In genomic region chr10:42263701-42264100, GRCm38 (mm10) we compare ENCODE assay signal across 17 mouse cellular contexts. TPM values are rescaled to one million over a fixed set of nuclear protein-coding genes. Genes with fewer than 3 reads are reported as not detected.
DNase-seq lines count a peak whose midpoint lies in the region; ATAC-seq and TF ChIP-seq lines count a peak whose summit lies in the region.
"Had no signal": no experiment of that assay in that cellular context is flagged by ENCODE, and none has a peak within 500 bp of the region (broad histone marks: within the 10 kb centered on the region; RNA-seq: fewer than 3 reads in every experiment).

No protein-coding gene starts in this region.

- peak overlapping the region; percentile 81 for H3K4me2 ChIP-seq in liver, embryonic 14.5 days (ENCODE audit: low read depth)
- H3K4me2 ChIP-seq in liver, postnatal 0 days (ENCODE audit: low read depth, low read length): peak overlapping the region; percentile 29; the same call in 1 of the 2 replicates
- H3K4me2 ChIP-seq: embryonic facial prominence, embryonic 13.5 days; forebrain, embryonic 15.5 days; heart, embryonic 15.5 days; hindbrain, embryonic 13.5 days had no signal

- H3K9me3 ChIP-seq in liver, embryonic 14.5 days (ENCODE audit: control insufficient read depth, low read length): peaks cover 13% of the 10 kb centered on the region
- H3K9me3 ChIP-seq in liver, postnatal 0 days (ENCODE audit: low read length): no peaks in the 10 kb centered on the region
- H3K9me3 ChIP-seq: embryonic facial prominence, embryonic 13.5 days; forebrain, embryonic 10.5 days; forebrain, embryonic 15.5 days; heart, embryonic 15.5 days; hindbrain, embryonic 13.5 days had no signal

- TF ChIP-seq EP300 in liver, embryonic 14.5 days (IDR thresholded peaks at IDR 0.05; ENCODE audit: low read depth): no peak
- TF ChIP-seq EP300 in liver, postnatal 0 days (IDR thresholded peaks at IDR 0.05; ENCODE audit: low read depth): no peak

- H3K27ac ChIP-seq in gastrocnemius, adult 2 months: peak overlapping the region; percentile 74
- H3K27ac ChIP-seq in liver, embryonic 14.5 days: peak overlapping the region; percentile 98
- H3K27ac ChIP-seq in liver, postnatal 0 days (ENCODE audit: low read depth): 0 out of 2 replicates have a peak overlapping the region, but pooled peaks have one; percentile 16
- no peak overlapping the region for H3K27ac ChIP-seq in thymus, adult 2 months (ENCODE audit: control insufficient read depth, insufficient read depth, low read length)
- H3K27ac ChIP-seq: embryonic facial prominence, embryonic 13.5 days; forebrain, embryonic 10.5 days; forebrain, embryonic 15.5 days; heart, embryonic 15.5 days; hindbrain, embryonic 13.5 days; hindbrain, postnatal 0 days had no signal

- no peak for TF ChIP-seq CTCF in gastrocnemius, adult 2 months (IDR thresholded peaks at IDR 0.05)
- TF ChIP-seq CTCF in liver, embryonic 14.5 days (IDR thresholded peaks at IDR 0.05; ENCODE audit: low read depth): no peak
- no peak for TF ChIP-seq CTCF in liver, postnatal 0 days (IDR thresholded peaks at IDR 0.05; ENCODE audit: low read depth)
- TF ChIP-seq CTCF in thymus, adult 2 months (IDR thresholded peaks at IDR 0.05; ENCODE audit: borderline replicate concordance, control insufficient read depth, extremely low read depth, insufficient read depth, low read length, poor library complexity): no peak

- WGBS in liver, embryonic 14.5 days (ENCODE audit: insufficient replicate concordance): 76% methylated on average over 8 of the region's 8 CpGs
- WGBS in liver, postnatal 0 days (ENCODE audit: insufficient replicate concordance): 77% methylated on average over 8 of the region's 8 CpGs
- 92% methylated on average over 8 of the region's 8 CpGs for WGBS in thymus, adult 2 months

- TF ChIP-seq POLR2A in thymus, adult 2 months (IDR thresholded peaks at IDR 0.05; ENCODE audit: control insufficient read depth, extremely low read depth, insufficient read depth, low read length, poor library complexity): no peak

- H3K4me1 ChIP-seq in liver, embryonic 14.5 days (replicated peaks; ENCODE audit: control insufficient read depth in 2 of 2, insufficient read depth in 2 of 2, low read length in 1 of 2): peaks cover 79 to 81% of the 10 kb centered on the region in 2 experiments
- peaks cover 77% of the 10 kb centered on the region for H3K4me1 ChIP-seq in liver, postnatal 0 days (ENCODE audit: insufficient read depth)
- H3K4me1 ChIP-seq in thymus, adult 2 months (replicated peaks; ENCODE audit: control insufficient read depth, insufficient read depth, low read length): peaks cover 10% of the 10 kb centered on the region
- H3K4me1 ChIP-seq: forebrain, embryonic 10.5 days; hindbrain, embryonic 13.5 days had no signal

- intact Hi-C loops in gastrocnemius, adult 2 months (cut with DNase I): loop anchor here (2.0 kb wide), 1 partner anchor 13 kb away; no protein-coding TSS in a partner anchor

- peak overlapping the region; percentile 61 for H3K9ac ChIP-seq in liver, embryonic 14.5 days (replicated peaks)
- no peak overlapping the region for H3K9ac ChIP-seq in liver, postnatal 0 days (replicated peaks)
- H3K9ac ChIP-seq: embryonic facial prominence, embryonic 13.5 days; forebrain, embryonic 15.5 days; heart, embryonic 15.5 days; hindbrain, embryonic 13.5 days had no signal

- ATAC-seq in liver, embryonic 14.5 days (ENCODE audit: insufficient read depth): no peak
- ATAC-seq in liver, postnatal 0 days: no peak
- ATAC-seq: forebrain, embryonic 15.5 days; hindbrain, postnatal 0 days had no signal

- H3K36me3 ChIP-seq in liver, embryonic 14.5 days (replicated peaks; ENCODE audit: control insufficient read depth, insufficient read depth, low read depth): peaks cover 85% of the 10 kb centered on the region
- peaks cover 83% of the 10 kb centered on the region for H3K36me3 ChIP-seq in liver, postnatal 0 days (replicated peaks; ENCODE audit: insufficient read depth, low read length)
- peaks cover 14% of the 10 kb centered on the region for H3K36me3 ChIP-seq in thymus, adult 2 months (ENCODE audit: control insufficient read depth, insufficient read depth, low read length)

- no peak for DNase-seq in gastrocnemius, adult 2 months
- no peak for DNase-seq in gastrocnemius, postnatal 25 days
- peak; percentile 52 for DNase-seq in lung, postnatal 36 days
- no peak for DNase-seq in lung, postnatal 25 days (ENCODE audit: low spot score)
- no peak for DNase-seq in liver, embryonic 14.5 days (ENCODE audit: low read depth in 3 of 3, low spot score in 3 of 3)
- DNase-seq in liver, postnatal 0 days: no peak
- DNase-seq in thymus, adult 2 months: no peak
- DNase-seq: adrenal gland, adult 2 months; adrenal gland, postnatal 25 days; gastrocnemius, postnatal 14 days; heart, postnatal 14 days had no signal

- no peaks in the 10 kb centered on the region for H3K27me3 ChIP-seq in liver, embryonic 14.5 days (ENCODE audit: control insufficient read depth, insufficient read depth, low read length)
- no peaks in the 10 kb centered on the region for H3K27me3 ChIP-seq in liver, postnatal 0 days (ENCODE audit: insufficient read depth, low read length)
- H3K27me3 ChIP-seq in thymus, adult 2 months (ENCODE audit: control insufficient read depth, insufficient read depth, low read length): no peaks in the 10 kb centered on the region
- H3K27me3 ChIP-seq: embryonic facial prominence, embryonic 13.5 days; forebrain, embryonic 15.5 days; heart, embryonic 15.5 days; hindbrain, embryonic 13.5 days had no signal

- H3K4me3 ChIP-seq in gastrocnemius, adult 2 months: peak overlapping the region; percentile 9; the same call in 1 of the 2 replicates
- no peak overlapping the region for H3K4me3 ChIP-seq in liver, embryonic 14.5 days (ENCODE audit: insufficient read depth in 1 of 2, low read depth in 2 of 2, low read length in 2 of 2)
- H3K4me3 ChIP-seq in liver, postnatal 0 days (ENCODE audit: low read depth, low read length): no peak overlapping the region
- no peak overlapping the region for H3K4me3 ChIP-seq in thymus, adult 2 months (ENCODE audit: control insufficient read depth, insufficient read depth, low read length)
- H3K4me3 ChIP-seq: embryonic facial prominence, embryonic 13.5 days; forebrain, embryonic 10.5 days; forebrain, embryonic 15.5 days; heart, embryonic 15.5 days; hindbrain, embryonic 13.5 days had no signal

RNA-seq across cellular contexts. Expression of gene Foxo3, which starts 12.9 kb away (rescaled TPM):
- total RNA-seq in gastrocnemius, adult 2 months (2021): 10 to 100 TPM; 25.7 to 40.5 TPM
- 10 to 100 TPM; 21.6 to 22.6 TPM for total RNA-seq in gastrocnemius, postnatal 25 days (2021)
- polyA plus RNA-seq in liver, embryonic 14.5 days (2012; rRNA removed): 15.6 and 15.9 TPM in 2 replicates
- polyA plus RNA-seq in liver, embryonic 14.5 days (2014; fragmentation: Nextera tagmentation; extraction: Ambion mirVana): 17.6 and 19.3 TPM in 2 replicates
- polyA plus RNA-seq in liver, postnatal 0 days (2015; fragmentation: Nextera tagmentation; extraction: Ambion mirVana): 8.4 and 9.4 TPM in 2 replicates
- polyA plus RNA-seq in thymus, adult 2 months (2012; rRNA removed): 76.6 and 83.4 TPM in 2 replicates
